Mouse (Mus musculus) liver, embryonic 13.5 days (tissue): ENCODE data around the gene Zw10. TPM values are rescaled to one million over a fixed set of nuclear protein-coding genes. Genes with fewer than 3 reads are reported as not detected.

ENCODE experiments used
- ATAC-seq: fragments of 200-750 bp; cut with Nextera tagmentation; 2 replicates; pipeline ENCODE4 v1.8.0; 2017; ENCODE audit warnings: low read depth, mild to moderate bottlenecking, moderate number of reproducible peaks, moderate library complexity
- DNase-seq: peaks from one replicate; pipeline ENCODE4 v3.0.0; 2022
- H3K27ac ChIP-seq: fragments of 300-500 bp; sonication (generic); 2 replicates; pipeline ENCODE4 v1.5.1; 2015; ENCODE audit warnings: moderate library complexity, mild to moderate bottlenecking, inconsistent platforms
- H3K27me3 ChIP-seq: fragments of 300-500 bp; sonication (generic); 2 replicates; pipeline ENCODE4 v1.6.1; 2015; ENCODE audit warnings: mild to moderate bottlenecking, inconsistent platforms
- H3K36me3 ChIP-seq: fragments of 300-500 bp; sonication (generic); 2 replicates; pipeline ENCODE4 v1.6.1; 2015; ENCODE audit warnings: mild to moderate bottlenecking, inconsistent platforms
- H3K4me1 ChIP-seq: fragments of 300-500 bp; sonication (generic); replicated peaks from 2 replicates; pipeline ENCODE4 v1.6.1; 2015; ENCODE audit warnings: inconsistent platforms
- H3K4me2 ChIP-seq: fragments of 300-500 bp; sonication (generic); 2 replicates; pipeline ENCODE4 v1.6.1; 2015; ENCODE audit warnings: inconsistent platforms, mild to moderate bottlenecking, moderate library complexity
- H3K4me3 ChIP-seq: fragments of 300-500 bp; sonication (generic); replicated peaks from 2 replicates; pipeline ENCODE4 v1.5.1; 2015; ENCODE audit warnings: mild to moderate bottlenecking, inconsistent platforms
- H3K9ac ChIP-seq: fragments of 300-500 bp; sonication (generic); 2 replicates; pipeline ENCODE4 v1.6.1; 2015; ENCODE audit warnings: mild to moderate bottlenecking, inconsistent platforms
- H3K9me3 ChIP-seq: fragments of 300-500 bp; sonication (generic); replicated peaks from 2 replicates; pipeline ENCODE4 v1.6.1; 2016; ENCODE audit warnings: inconsistent platforms
- WGBS: fragments of 180-500 bp; shearing (Covaris S2); methylation state at CpG from one replicate; pipeline ENCODE4 v1.1.7; 2015; ENCODE audit not compliant: insufficient replicate concordance; 5-methylcytosine and 5-hydroxymethylcytosine counted together
- polyA plus RNA-seq: library from polyadenylated mRNA; unstranded; fragments of >200 nt; fragmentation: Nextera tagmentation; extraction: Ambion mirVana; gene quantifications from 2 replicates; pipeline ENCODE4 v1.2.1, GENCODE M21; 2015

The Zw10 gene
- polyA plus RNA-seq, 1 experiment from 2014 or later, result 24.0 TPM

DNA sequence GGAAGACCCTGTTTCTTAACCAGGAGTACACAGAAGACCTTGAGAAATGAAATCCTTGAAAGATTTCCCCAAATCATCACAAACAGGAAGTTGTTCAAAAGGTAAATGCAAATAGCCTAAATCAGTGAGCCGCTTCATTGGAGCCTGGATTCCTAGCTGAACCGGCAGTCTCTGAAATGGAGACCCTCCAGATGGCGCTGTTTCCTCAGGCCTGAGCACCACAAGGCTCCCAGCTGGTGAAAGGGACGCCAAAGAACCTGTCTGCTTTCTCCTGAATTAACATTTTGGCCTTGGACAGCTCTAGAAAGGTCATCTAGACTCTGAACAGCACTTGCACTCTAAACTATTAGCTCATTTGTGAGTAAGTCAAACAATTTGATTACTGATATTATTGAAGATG is 26.1 kb downstream of the Zw10 start:
- Histone ChIP-seq H3K9me3 (no peaks in the 10 kb centered on the region), H3K27ac (no peak overlapping the region), H3K9ac (no peak overlapping the region), H3K36me3 (peaks cover 45% of the 10 kb centered on the region), H3K4me2 (no peak overlapping the region), H3K4me3 (no peak overlapping the region), H3K27me3 (no peaks in the 10 kb centered on the region), H3K4me1 (no peaks in the 10 kb centered on the region)
- ATAC-seq (no peak), DNase-seq (no peak)
- WGBS, result 27% methylated on average over 4 of the region's 4 CpGs

DNA sequence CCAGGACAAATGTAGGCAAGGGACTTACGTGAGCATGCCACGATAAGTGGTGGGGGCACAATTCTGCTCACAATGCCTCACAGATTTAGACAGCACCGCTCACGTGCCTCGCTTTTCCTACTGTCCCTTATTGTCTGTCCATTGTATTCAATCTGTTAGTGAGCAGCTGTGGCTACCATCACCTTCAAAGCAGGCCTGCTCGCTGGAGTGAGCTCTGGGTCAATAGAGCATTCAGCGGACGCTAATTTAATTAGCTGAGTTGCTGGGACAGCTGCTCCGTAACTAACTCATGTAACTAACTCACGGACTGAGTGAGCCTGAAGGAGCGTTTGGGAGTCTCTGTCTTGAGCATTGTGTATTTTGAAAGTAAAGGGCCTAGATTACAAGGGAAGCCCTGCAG is 31.9 kb downstream of the Zw10 start:
- H3K4me3 ChIP-seq, result no peak overlapping the region
- no peaks in the 10 kb centered on the region for H3K9me3 ChIP-seq
- H3K27me3 ChIP-seq, result no peaks in the 10 kb centered on the region
- no peak overlapping the region for H3K4me2 ChIP-seq
- H3K9ac ChIP-seq, result no peak overlapping the region
- DNase-seq (no peak), ATAC-seq (no peak)
- no peak overlapping the region for H3K27ac ChIP-seq
- WGBS, result 72% methylated on average over 11 of the region's 11 CpGs
- H3K4me1 ChIP-seq, result no peaks in the 10 kb centered on the region
- 0 out of 2 replicates have a peak, but pooled peaks cover 4% of the 10 kb centered on the region for H3K36me3 ChIP-seq

DNA sequence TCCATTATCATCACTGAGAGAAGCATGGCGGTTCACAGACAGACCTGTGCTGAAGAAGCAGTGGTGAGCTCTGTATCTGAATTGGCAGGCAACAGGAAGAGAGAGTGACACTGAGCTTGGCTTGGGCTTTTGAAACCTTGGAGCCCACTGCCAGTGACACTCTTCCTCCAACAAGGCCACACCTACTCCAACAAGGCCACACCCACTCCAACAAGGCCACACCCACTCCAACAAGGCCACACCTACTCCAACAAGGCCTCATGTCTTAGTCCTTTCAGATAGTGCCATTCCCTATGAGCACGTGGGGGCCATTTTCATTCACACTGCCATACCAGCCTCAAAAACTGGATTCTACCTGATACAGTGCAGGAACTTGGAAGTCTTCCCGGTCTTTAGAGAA is 43.5 kb downstream of the Zw10 start:
- Histone ChIP-seq H3K27me3 (no peaks in the 10 kb centered on the region), H3K36me3 (no peaks in the 10 kb centered on the region), H3K4me2 (no peak overlapping the region), H3K4me3 (no peak overlapping the region), H3K4me1 (peaks cover 10% of the 10 kb centered on the region), H3K9me3 (no peaks in the 10 kb centered on the region), H3K27ac (no peak overlapping the region), H3K9ac (no peak overlapping the region)
- ATAC-seq (no peak), DNase-seq (no peak)
- WGBS, result 77% methylated on average over 3 of the region's 3 CpGs

DNA sequence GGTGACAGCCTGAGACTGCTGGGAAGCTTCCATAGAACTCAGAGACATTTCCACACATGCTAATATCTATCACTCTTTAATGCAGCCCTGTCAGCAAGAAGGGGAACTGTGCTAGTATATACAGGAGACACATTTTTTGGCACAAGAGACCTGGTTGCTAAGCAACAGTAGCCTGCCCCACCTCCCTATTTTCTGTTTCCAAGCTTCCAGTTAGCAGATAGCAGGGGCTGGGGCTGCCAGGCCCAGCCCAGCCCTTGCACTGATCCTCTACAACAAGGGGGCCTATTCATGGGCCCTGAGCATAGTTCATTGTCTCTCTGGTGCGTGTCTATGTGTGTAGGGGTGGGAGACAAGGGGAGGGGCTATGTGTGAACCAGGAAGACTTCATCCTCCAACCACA is 46.9 kb downstream of the Zw10 start:
- no peak for DNase-seq
- 57% methylated on average over 1 of the region's 1 CpGs for WGBS
- Histone ChIP-seq H3K9me3 (no peaks in the 10 kb centered on the region), H3K4me1 (no peaks in the 10 kb centered on the region), H3K4me3 (no peak overlapping the region), H3K27ac (no peak overlapping the region), H3K9ac (no peak overlapping the region), H3K27me3 (no peaks in the 10 kb centered on the region), H3K36me3 (no peaks in the 10 kb centered on the region), H3K4me2 (no peak overlapping the region)
- no peak for ATAC-seq

DNA sequence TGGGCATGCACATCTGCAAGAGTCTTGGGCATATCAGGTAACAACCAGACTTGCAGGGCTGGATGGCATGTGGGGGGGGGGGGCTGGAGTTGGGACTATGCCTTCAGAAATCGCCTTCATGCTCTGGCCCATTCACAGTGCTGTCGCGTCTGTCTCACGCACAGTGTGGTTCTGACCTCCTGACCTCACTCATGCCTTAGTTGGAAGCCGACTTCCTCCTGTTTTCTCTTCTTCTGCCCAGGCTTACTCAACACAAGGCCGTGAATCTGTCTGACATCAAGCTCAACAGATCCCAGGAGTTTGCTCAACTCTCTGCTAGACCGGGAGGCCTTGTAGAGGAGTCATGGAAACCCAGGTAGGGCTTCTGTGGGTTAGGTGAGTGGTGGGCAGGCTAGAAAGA is 53.7 kb downstream of the Zw10 start:
- DNase-seq (no peak), ATAC-seq (no peak)
- Histone ChIP-seq H3K36me3 (no peaks in the 10 kb centered on the region), H3K27ac (no peak overlapping the region), H3K9me3 (no peaks in the 10 kb centered on the region), H3K9ac (no peak overlapping the region), H3K4me1 (no peaks in the 10 kb centered on the region), H3K27me3 (no peaks in the 10 kb centered on the region), H3K4me3 (no peak overlapping the region), H3K4me2 (no peak overlapping the region)
- WGBS, result 58% methylated on average over 7 of the region's 7 CpGs

DNA sequence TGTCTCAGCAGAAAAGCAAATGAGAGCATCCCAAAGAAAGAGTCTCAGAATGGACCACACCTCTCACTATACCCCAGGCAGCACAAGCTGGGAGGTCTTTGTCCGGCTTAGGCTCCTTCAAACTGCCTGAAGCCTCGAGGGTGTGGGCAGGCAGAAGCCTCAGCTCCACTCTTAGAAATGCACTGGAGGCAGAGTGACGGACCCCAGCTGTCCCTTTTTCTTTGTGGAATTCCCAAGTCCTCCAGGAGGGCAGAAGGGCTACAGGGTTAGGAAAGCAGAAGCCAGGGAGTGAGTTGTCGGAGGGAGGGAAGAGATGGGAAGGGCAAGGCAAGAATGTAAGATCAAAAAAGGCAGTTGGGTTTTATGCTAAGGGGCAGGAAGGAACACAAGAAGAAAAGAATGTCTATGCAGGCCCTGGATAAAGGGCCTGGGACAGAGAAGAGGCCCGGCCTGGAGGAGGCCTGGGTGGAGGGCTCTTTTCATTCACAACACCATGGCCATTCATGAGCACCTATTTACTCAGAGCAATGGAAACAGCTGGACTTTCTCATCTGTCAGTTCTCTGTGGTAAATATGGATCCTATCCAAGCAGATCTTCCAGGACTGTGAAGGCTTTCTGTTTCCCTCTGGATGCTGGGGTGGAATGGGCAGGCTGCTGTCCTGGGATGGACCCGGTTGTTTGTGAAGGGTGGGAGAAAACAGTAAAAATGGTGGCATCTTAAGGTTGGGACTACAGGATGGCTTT is 55.2 kb downstream of the Zw10 start:
- Histone ChIP-seq H3K27me3 (no peaks in the 10 kb centered on the region), H3K9ac (no peak overlapping the region), H3K36me3 (no peaks in the 10 kb centered on the region), H3K4me3 (no peak overlapping the region), H3K9me3 (no peaks in the 10 kb centered on the region), H3K4me2 (no peak overlapping the region), H3K27ac (no peak overlapping the region), H3K4me1 (no peaks in the 10 kb centered on the region)
- ATAC-seq, result no peak
- DNase-seq, result no peak
- WGBS, result 51% methylated on average over 6 of the region's 6 CpGs

DNA sequence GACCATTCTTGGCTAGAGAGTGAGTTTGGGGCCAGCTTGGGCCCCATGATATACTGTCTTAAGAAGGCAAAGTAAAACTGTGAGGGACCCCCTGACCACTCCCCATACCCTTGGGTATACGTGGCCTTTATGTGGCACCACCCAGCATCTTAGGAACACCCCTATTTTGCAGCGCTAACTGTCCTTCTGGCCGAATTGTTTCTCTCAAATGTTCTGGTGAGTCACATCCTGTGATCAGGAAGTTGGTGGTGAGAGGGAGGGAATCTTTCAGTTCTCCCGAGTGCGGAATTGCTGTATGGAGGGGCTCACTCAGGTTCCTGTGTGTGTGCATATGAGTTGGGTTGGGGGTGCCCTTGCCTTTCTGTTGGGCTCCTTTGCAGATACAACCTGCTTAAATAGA is 55.9 kb downstream of the Zw10 start:
- Histone ChIP-seq H3K36me3 (no peaks in the 10 kb centered on the region), H3K9me3 (no peaks in the 10 kb centered on the region), H3K27ac (no peak overlapping the region), H3K4me1 (no peaks in the 10 kb centered on the region), H3K9ac (no peak overlapping the region), H3K4me2 (no peak overlapping the region), H3K4me3 (no peak overlapping the region), H3K27me3 (no peaks in the 10 kb centered on the region)
- ATAC-seq (no peak), DNase-seq (no peak)
- 34% methylated on average over 5 of the region's 5 CpGs for WGBS

DNA sequence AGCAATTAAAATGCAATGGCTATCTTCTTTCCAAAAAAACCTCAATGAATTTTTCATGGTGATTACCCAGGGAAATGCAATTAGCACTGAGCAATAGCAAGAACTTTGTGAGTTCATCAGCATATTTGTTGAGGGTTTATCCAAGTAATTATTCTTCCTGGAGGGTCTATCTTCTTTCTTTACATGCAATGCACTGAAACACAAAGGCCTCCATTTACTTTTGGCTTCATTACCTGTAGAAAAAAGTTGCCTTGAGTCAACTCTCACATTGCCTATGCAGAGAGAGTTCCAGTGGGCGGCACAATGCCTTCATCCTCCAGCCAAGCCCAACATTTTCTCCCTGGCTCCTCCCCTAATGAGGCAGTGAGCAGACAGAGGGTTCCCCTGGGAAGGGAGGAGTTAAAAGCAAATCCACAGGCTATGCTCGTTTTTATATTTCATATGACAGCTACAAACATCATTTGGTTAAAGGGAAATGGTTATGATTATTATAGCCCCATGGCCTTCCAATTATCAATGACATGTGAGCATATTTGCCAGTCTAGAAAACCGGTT is 62.9 kb downstream of the Zw10 start:
- no peak overlapping the region for H3K9ac ChIP-seq
- H3K4me2 ChIP-seq, result no peak overlapping the region
- H3K4me3 ChIP-seq, result no peak overlapping the region
- no peak overlapping the region for H3K27ac ChIP-seq
- no peaks in the 10 kb centered on the region for H3K36me3 ChIP-seq
- H3K27me3 ChIP-seq, result no peaks in the 10 kb centered on the region
- no peaks in the 10 kb centered on the region for H3K9me3 ChIP-seq
- no peaks in the 10 kb centered on the region for H3K4me1 ChIP-seq
- no peak for ATAC-seq
- 27% methylated on average over 3 of the region's 3 CpGs for WGBS
- no peak for DNase-seq

DNA sequence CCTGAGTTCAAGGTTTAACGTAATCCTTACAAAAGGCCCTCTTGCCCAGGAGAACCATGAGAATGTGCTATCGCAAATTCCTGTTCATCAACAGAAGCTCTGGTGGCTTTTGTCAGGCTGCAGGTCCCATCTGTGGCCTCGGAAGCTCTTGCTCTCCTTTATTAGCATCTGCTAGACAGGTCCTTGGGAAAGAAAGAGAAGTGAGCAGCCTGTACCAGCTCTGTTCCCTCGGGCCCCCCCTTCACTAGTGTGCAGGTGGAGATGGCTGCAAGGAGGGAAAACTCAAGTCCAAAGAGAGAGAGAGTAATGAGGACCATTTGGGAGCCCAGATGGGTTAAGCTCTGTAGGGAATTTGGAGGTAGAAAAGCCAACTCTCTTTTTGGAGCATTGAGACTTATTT is 64.3 kb downstream of the Zw10 start:
- WGBS, result 61% methylated on average over 4 of the region's 4 CpGs
- no peak overlapping the region for H3K9ac ChIP-seq
- ATAC-seq (no peak), DNase-seq (no peak)
- H3K27ac ChIP-seq, result no peak overlapping the region
- H3K36me3 ChIP-seq, result no peaks in the 10 kb centered on the region
- H3K4me1 ChIP-seq, result no peaks in the 10 kb centered on the region
- H3K4me3 ChIP-seq, result no peak overlapping the region
- no peak overlapping the region for H3K4me2 ChIP-seq
- no peaks in the 10 kb centered on the region for H3K9me3 ChIP-seq
- no peaks in the 10 kb centered on the region for H3K27me3 ChIP-seq

DNA sequence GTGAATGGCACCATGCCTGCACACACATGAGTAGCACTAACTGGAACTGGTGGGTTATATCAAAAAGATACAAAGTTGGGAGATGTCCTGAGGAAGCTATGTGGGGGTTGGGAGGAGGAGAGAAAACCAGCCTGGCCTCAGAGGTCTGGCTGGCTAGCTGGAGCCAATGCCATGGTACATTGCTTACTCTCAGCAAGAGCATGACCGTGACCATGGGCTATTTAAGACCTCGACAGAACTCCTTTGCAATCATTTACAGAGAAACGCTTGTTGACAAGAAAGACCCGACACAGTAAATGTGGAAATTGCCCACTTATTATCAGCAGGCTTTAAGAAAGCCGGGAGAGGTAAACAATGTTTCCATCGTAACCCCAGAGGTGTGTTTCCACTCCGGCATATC is 70.3 kb downstream of the Zw10 start:
- H3K9me3 ChIP-seq, result no peaks in the 10 kb centered on the region
- no peak overlapping the region for H3K27ac ChIP-seq
- H3K27me3 ChIP-seq, result no peaks in the 10 kb centered on the region
- 58% methylated on average over 7 of the region's 7 CpGs for WGBS
- ATAC-seq, result no peak
- no peaks in the 10 kb centered on the region for H3K4me1 ChIP-seq
- DNase-seq, result no peak
- H3K9ac ChIP-seq, result no peak overlapping the region
- no peaks in the 10 kb centered on the region for H3K36me3 ChIP-seq
- H3K4me2 ChIP-seq, result no peak overlapping the region
- H3K4me3 ChIP-seq, result no peak overlapping the region
